Mouse (Mus musculus) B cell, adult (primary cell): ENCODE data around the gene Atxn10. TPM values are rescaled to one million over a fixed set of nuclear protein-coding genes. Genes with fewer than 3 reads are reported as not detected.

Source experiments
- total RNA-seq: library from RNA; stranded (reverse); gene quantifications from 4 replicates; pipeline ENCODE4 v1.2.4, GENCODE M21; 2023; ENCODE audit not compliant: inconsistent age

The Atxn10 gene
- total RNA-seq = 45.9 to 50.1 TPM (median 47.5 TPM) in 4 replicates

GRCm38 (mm10) chr15:85335671-85336300 lies at the start of gene Atxn10:
TSS of gene Atxn10 (plus strand) at chr15:85336245.

GRCm38 (mm10) chr15:85503127-85503526 lies 167.1 kb downstream of the Atxn10 start, which contains the start of gene 7530416G11Rik:
TSS of gene 7530416G11Rik (minus strand) at chr15:85503227.

Other genes starting within 250 kb of the Atxn10 start
- gene Smc1b, start 204.3 kb upstream of the Atxn10 start, total RNA-seq = not detected in 4 replicates
- gene Ribc2, start 204.2 kb upstream of the Atxn10 start, total RNA-seq = not detected in 4 replicates
- gene Fbln1, start 130.3 kb upstream of the Atxn10 start, total RNA-seq = 0.19 to 0.22 TPM in 2 of 4 replicates, not detected in the others
- gene 7530416G11Rik, start 167.0 kb downstream of the Atxn10 start, total RNA-seq = not detected in 4 replicates
- gene Wnt7b, start 246.2 kb downstream of the Atxn10 start, total RNA-seq = not detected in 4 replicates